Mouse (Mus musculus) splenic B cell, adult 2 months (primary cell): ENCODE results near the gene Pknox2.

Experiments
- DNase-seq: peaks from one replicate; pipeline ENCODE4 v3.0.0-alpha.2; 2011; ENCODE audit warnings: low read depth, low spot score
- H3K27me3 ChIP-seq: 2 replicates; pipeline ENCODE4 v1.6.1; 2012; ENCODE audit warnings: mild to moderate bottlenecking, low read length, moderate library complexity, mixed read lengths; ENCODE audit not compliant: control insufficient read depth, poor library complexity, insufficient read depth, severe bottlenecking
- H3K36me3 ChIP-seq: 2 replicates; pipeline ENCODE4 v1.6.1; 2012; ENCODE audit warnings: mild to moderate bottlenecking, low read length, moderate library complexity, mixed read lengths; ENCODE audit not compliant: control insufficient read depth, poor library complexity, insufficient read depth, severe bottlenecking

Pknox2 gene

DNA sequence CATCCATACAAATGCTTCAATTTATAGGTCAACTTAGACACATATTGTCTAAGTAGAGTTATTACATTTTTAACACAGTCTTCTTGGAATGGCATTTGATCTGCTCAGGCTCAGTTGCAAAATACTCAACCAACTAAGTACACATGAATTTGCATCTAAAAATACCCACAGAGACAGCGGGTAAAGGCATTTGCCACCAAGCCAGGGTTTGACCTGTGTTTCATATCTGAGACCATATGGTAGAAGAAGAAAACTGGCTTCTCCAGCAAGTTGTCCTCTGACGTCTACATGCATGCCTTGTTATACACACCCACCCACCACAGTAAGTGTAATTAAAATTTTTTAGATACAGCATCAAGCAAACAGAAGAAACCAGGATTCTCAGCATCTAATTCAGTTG lies 273.4 kb downstream of the Pknox2 start:
- Histone ChIP-seq H3K36me3 (no peaks in the 10 kb centered on the region), H3K27me3 (no peaks in the 10 kb centered on the region)
- DNase-seq, result no peak

DNA sequence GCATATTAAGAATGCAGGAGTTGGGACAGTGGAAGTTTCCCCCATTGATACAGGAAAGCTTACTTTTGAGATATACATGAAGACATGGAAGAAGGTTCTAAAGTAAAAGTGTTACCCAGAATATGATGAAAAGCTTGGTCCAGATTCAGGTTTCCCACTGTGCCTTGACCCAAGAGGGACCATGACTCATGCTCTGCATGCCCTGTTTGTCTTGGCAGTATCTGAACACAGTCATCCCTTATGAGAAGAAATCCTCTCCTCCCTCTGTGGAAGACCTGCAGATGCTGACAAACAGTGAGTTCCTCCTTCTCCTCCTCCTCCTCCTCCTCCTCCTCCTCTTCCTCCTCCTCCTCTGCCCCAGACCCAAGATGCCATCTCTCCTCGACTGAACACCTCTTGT lies 276.9 kb downstream of the Pknox2 start:
- Histone ChIP-seq H3K27me3 (no peaks in the 10 kb centered on the region), H3K36me3 (no peaks in the 10 kb centered on the region)
- DNase-seq, result no peak

- H3K27me3 ChIP-seq, result no peaks in the 10 kb centered on the region
- no peak for DNase-seq
- no peaks in the 10 kb centered on the region for H3K36me3 ChIP-seq
Observed at GRCm38 (mm10) chr9:36868662-36869061, 278.5 kb downstream of the Pknox2 start.

DNA sequence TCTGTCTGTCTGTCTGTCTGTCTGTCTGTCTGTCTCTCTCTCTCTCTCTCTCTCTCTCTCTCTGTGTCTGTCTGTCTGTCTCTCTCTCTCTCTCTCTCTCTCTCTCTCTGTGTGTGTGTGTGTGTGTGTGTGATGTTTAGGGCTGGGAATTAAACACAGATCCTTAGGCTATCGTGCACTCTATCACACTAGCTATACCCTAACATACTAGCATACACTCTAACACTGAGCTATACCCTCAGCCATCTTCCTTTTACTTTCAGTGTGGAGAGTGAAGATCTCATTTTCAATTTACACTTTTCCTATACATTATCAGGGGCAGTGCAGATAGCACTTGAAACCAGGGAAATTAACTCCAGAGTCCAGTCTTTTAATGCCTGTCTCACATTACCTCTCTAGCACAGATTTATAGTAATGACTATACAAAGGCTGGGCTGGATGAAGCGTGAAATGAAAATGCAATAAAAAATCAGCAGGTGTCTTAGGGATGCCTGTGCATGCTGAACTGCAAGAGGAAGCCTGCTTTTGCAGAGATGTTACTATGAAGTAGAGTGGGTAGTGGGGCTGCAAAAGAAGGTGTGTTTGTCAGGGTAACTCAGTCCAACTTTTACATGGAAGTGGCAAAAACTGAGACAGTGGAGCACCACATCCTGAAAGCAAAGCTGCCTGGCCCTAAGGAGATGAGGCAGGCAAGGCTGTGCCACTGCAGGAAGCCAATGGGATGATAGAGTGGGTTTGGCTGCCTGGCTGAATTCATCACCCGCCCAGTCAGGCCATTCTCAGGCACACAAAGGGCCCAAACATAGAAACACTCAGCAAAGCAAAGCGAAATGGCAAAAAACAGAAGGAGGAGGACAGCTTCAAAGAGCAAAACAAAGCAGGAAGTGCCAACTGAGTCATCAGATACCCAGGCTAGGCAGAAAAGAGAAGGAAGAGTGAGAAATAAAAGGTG lies 282.1 kb downstream of the Pknox2 start:
- no peak for DNase-seq
- Histone ChIP-seq H3K27me3 (no peaks in the 10 kb centered on the region), H3K36me3 (no peaks in the 10 kb centered on the region)

DNA sequence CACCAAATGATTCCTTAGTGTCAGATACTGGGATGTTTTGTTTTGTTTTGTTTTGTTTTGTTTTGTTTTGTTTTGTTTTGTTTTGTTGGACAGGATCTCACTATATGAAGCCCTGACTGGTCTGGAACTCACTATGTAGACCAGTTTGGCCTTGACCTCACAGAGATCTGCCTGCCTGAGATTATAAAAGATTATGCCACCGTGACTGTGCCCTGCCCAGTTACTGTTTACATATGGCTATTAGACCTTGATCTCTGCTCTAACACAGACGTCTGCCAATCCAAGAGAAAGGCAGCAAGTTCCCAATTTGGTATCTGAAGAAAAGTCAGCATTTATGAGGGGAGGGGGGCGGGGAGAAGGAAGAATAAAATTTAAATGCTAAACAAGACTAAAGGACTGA lies 283.5 kb downstream of the Pknox2 start:
- H3K36me3 ChIP-seq, result no peaks in the 10 kb centered on the region
- H3K27me3 ChIP-seq, result no peaks in the 10 kb centered on the region
- no peak for DNase-seq

GRCm38 (mm10) chr9:36862576-36862975 lies 284.6 kb downstream of the Pknox2 start:
- no peaks in the 10 kb centered on the region for H3K36me3 ChIP-seq
- no peak for DNase-seq
- no peaks in the 10 kb centered on the region for H3K27me3 ChIP-seq

- Histone ChIP-seq H3K36me3 (no peaks in the 10 kb centered on the region), H3K27me3 (no peaks in the 10 kb centered on the region)
- no peak for DNase-seq
Observed at GRCm38 (mm10) chr9:36858677-36859076, 288.5 kb downstream of the Pknox2 start.

GRCm38 (mm10) chr9:36857476-36858117 lies 289.6 kb downstream of the Pknox2 start:
- DNase-seq, result no peak
- no peaks in the 10 kb centered on the region for H3K36me3 ChIP-seq

DNA sequence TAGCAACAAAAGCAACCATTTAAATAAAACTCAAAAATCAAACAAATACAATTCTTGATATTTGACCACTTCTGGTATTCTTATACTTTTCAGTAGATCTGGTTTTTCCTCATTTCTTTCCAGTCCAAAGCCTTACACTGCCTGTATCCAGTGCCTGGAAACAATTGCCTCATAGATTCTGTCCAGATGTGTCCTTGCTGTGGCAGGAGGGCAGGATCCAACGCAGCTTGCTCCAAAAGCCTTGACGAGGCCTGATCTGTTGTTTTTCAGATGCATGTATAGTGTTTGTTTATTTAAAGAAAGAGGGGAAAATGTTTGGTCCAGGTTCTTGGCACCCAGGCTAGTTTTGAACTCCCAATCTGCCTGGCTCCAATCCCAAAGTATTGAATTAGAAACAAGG lies 290.9 kb downstream of the Pknox2 start:
- no peak for DNase-seq
- Histone ChIP-seq H3K36me3 (no peaks in the 10 kb centered on the region), H3K27me3 (no peaks in the 10 kb centered on the region)

More at GRCm38 (mm10) chr9:36857476-36858117, 289.6 kb downstream of the Pknox2 start:
- no peaks in the 10 kb centered on the region for H3K27me3 ChIP-seq

GRCm38 (mm10) chr9:36852175-36852574 lies 295.0 kb downstream of the Pknox2 start:
- DNase-seq, result no peak

GRCm38 (mm10) chr9:36850091-36850490 lies 297.1 kb downstream of the Pknox2 start:
- DNase-seq, result no peak
- Histone ChIP-seq H3K36me3 (no peaks in the 10 kb centered on the region), H3K27me3 (no peaks in the 10 kb centered on the region)

More at GRCm38 (mm10) chr9:36852175-36852574, 295.0 kb downstream of the Pknox2 start:
- Histone ChIP-seq H3K36me3 (no peaks in the 10 kb centered on the region), H3K27me3 (no peaks in the 10 kb centered on the region)

DNA sequence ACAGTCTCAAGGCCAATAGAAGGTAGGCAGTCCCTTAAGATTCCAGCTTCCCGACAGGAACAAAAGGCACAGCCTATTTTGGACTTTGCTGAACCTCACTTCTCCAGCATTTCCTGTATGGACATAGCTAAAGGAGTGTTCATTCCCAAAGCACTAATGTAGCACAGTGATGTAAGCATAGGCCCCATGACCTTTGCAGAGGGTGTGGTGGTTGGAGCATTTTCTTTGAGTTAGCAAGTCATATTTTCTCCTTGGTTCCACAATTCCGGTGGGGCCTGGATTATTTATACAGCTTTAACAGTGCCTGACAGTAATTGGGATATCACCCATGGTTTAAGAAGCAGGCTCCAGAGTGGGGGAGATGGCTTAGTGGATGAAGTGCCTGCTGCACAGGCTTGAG lies 298.5 kb downstream of the Pknox2 start:
- DNase-seq, result no peak
- no peaks in the 10 kb centered on the region for H3K36me3 ChIP-seq
- no peaks in the 10 kb centered on the region for H3K27me3 ChIP-seq

- no peaks in the 10 kb centered on the region for H3K36me3 ChIP-seq
- no peak for DNase-seq
- no peaks in the 10 kb centered on the region for H3K27me3 ChIP-seq
Observed at GRCm38 (mm10) chr9:36846346-36846745, 300.9 kb downstream of the Pknox2 start.
